Mouse (Mus musculus) CD4-positive, CD25-positive, alpha-beta regulatory T cell, adult 2 months (primary cell): ENCODE data around the gene Per2.

Experiments used
- DNase-seq: peaks from one replicate; pipeline ENCODE4 v3.0.0-alpha.2; 2012; ENCODE audit warnings: low read depth, low spot score

Per2 gene

DNA sequence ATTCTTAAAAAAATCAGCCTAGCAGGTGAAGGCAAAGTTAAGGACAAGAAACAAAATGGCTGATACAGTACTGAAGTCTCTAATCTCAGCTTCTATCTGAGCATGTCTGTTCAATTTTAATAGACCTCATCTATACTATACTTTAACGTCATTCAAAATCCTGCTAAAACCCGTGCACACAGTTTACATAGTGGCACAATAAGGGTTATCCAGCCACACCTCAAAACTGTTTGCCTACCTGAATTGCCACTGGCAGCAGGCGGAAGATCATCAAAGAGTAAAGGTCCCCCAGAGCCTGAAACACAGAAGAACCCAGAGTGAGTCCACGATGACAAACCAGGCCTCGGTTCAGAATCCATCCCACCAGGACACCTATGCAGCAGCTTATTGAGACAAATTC lies 68.8 kb downstream of the Per2 start:
- DNase-seq, result no peak

- no peak for DNase-seq
Observed at GRCm38 (mm10) chr1:91381091-91381471, 78.0 kb downstream of the Per2 start.

GRCm38 (mm10) chr1:91380453-91381090 lies 78.6 kb downstream of the Per2 start:
- peak; percentile 85 for DNase-seq

DNA sequence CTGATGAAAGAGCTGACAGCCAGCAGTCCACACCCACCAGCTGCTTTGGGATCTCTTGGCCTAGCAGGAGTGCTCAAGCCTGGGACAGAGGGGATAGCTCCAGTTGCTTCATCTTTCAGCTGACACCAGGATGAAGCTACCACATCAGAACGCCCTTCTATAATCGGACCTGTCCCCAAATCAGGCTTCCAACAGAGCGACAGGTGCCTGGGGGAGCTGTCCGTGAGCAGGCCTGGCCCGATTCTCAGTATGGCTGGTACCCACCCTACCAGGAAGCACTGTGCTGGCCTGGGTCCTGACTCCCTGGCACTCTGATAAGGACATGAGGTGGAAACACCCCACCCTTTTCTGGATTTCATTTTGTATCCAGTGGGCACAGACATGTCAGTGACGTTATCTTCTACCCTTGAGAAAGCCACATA lies 85.7 kb downstream of the Per2 start:
- DNase-seq, result no peak

- DNase-seq, result no peak
Observed at GRCm38 (mm10) chr1:91370055-91370454, 89.1 kb downstream of the Per2 start.

- no peak for DNase-seq
Observed at GRCm38 (mm10) chr1:91369408-91369807, 89.7 kb downstream of the Per2 start.

- no peak for DNase-seq
Observed at GRCm38 (mm10) chr1:91367295-91367694, 91.8 kb downstream of the Per2 start.

DNA sequence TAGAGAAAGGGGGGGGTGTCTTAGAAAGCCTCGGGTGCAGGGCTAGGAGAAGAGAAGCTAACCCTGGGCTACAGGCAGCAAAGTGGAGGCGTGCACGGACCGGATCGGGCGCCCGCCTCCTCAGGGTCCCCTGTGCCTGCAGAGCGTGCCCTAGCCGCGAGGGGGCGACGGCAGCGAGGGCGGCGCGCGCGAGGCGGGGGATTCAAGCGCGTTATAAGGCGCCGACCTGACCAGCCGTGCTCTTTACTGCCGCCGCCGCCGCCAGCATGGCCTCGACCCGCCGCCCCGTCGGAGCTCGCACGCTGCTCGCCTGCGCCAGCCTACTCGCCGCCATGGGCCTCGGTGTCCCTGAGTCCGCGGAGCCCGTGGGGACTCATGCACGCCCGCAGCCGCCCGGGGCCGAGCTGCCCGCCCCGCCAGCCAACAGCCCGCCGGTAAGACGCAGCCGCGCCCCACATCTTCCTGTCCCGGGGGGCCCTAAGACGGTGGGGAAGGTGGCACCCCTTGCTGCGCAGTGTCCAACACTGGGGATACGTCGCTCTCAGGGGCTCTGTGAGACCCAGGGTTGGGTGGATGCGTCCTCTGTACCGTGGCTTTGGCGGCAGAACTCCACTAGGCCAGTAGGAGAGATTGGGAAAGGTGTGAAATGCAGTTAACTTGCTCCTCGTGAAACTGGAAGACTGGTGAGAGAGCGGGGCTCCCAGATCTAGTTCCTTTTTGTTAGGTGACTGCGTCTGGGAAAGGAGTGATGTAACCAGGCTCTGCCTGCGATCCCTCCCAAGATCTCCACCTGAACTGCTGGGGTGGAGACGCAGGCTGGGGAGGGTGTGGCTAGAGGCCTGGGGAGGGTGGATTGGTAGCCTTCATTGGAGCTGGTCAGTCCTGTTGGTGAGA lies 92.7 kb downstream of the Per2 start, which contains the start of gene Erfe:
Gene Erfe (plus strand): TSS at position 216 of the 894 bp plus-strand sequence.
- peak; percentile 85 for DNase-seq
